Comparison of ENCODE assay signal across 18 mouse cellular contexts in genomic region chr13:54404205-54404604, GRCm38 (mm10). TPM values are rescaled to one million over a fixed set of nuclear protein-coding genes. Genes with fewer than 3 reads are reported as not detected.
A peak's percentile ranks its signal among the peaks of the same experiment; 100 is the strongest.
DNase-seq lines count a peak whose midpoint lies in the region; ATAC-seq and TF ChIP-seq lines count a peak whose summit lies in the region.
"Had no signal": no experiment of that assay in that cellular context is flagged by ENCODE, and none has a peak within 500 bp of the region (broad histone marks: within the 10 kb centered on the region; RNA-seq: fewer than 3 reads in every experiment).

No protein-coding gene starts in this region.

- WGBS in forebrain, embryonic 12.5 days, result 41% methylated on average over 3 of the region's 3 CpGs
- WGBS in forebrain, postnatal 0 days, result 39% methylated on average over 3 of the region's 3 CpGs
- WGBS in limb, embryonic 12.5 days, result 57% methylated on average over 3 of the region's 3 CpGs
- 78% methylated on average over 3 of the region's 3 CpGs for WGBS in limb, embryonic 10.5 days
- 32% methylated on average over 3 of the region's 3 CpGs for WGBS in forebrain, embryonic 14.5 days
- 40% methylated on average over 3 of the region's 3 CpGs for WGBS in limb, embryonic 15.5 days

- DNase-seq in forebrain, postnatal 0 days, result no peak
- DNase-seq in limb, embryonic 10.5 days (ENCODE audit: low spot score), result no peak
- DNase-seq in forebrain, embryonic 14.5 days (ENCODE audit: low spot score), result peak; percentile 53
- DNase-seq in spleen, adult 18-20 months, result no peak
- DNase-seq: adrenal gland, postnatal 14 days; cerebellum, adult 18-20 months; cerebellum, adult 9-11 months; cerebellum, postnatal 36 days; gastrocnemius, postnatal 36 days; heart, postnatal 14 days had no signal

- no peak overlapping the region for H3K4me2 ChIP-seq in forebrain, embryonic 12.5 days
- no peak overlapping the region for H3K4me2 ChIP-seq in forebrain, postnatal 0 days (ENCODE audit: low read depth)
- no peak overlapping the region for H3K4me2 ChIP-seq in limb, embryonic 12.5 days
- no peak overlapping the region for H3K4me2 ChIP-seq in forebrain, embryonic 14.5 days (ENCODE audit: low read length)
- no peak overlapping the region for H3K4me2 ChIP-seq in limb, embryonic 15.5 days
- H3K4me2 ChIP-seq: heart, embryonic 15.5 days; hindbrain, embryonic 13.5 days had no signal

- peaks cover 20% of the 10 kb centered on the region for H3K4me1 ChIP-seq in forebrain, embryonic 12.5 days
- no peaks in the 10 kb centered on the region for H3K4me1 ChIP-seq in forebrain, postnatal 0 days (ENCODE audit: insufficient read depth)
- H3K4me1 ChIP-seq in limb, embryonic 12.5 days (replicated peaks), result peaks cover 12% of the 10 kb centered on the region
- H3K4me1 ChIP-seq in limb, embryonic 10.5 days, result peaks cover 19% of the 10 kb centered on the region
- H3K4me1 ChIP-seq in forebrain, embryonic 14.5 days (ENCODE audit: control insufficient read depth, insufficient read depth, low read length), result peaks cover 13% of the 10 kb centered on the region
- H3K4me1 ChIP-seq in limb, embryonic 15.5 days, result peaks cover 19% of the 10 kb centered on the region

- no peak overlapping the region for H3K9ac ChIP-seq in forebrain, embryonic 12.5 days
- no peak overlapping the region for H3K9ac ChIP-seq in forebrain, postnatal 0 days
- H3K9ac ChIP-seq in limb, embryonic 12.5 days (replicated peaks), result no peak overlapping the region
- H3K9ac ChIP-seq in forebrain, embryonic 14.5 days (ENCODE audit: low read length), result no peak overlapping the region
- no peak overlapping the region for H3K9ac ChIP-seq in limb, embryonic 15.5 days
- H3K9ac ChIP-seq: heart, embryonic 15.5 days; hindbrain, embryonic 13.5 days had no signal

- H3K27ac ChIP-seq in forebrain, embryonic 12.5 days, result peak overlapping the region; percentile 79; the same call in 1 of the 2 replicates
- no peak overlapping the region for H3K27ac ChIP-seq in forebrain, postnatal 0 days (ENCODE audit: low read depth, low read length)
- H3K27ac ChIP-seq in limb, embryonic 12.5 days, result peak overlapping the region; percentile 75
- no peak overlapping the region for H3K27ac ChIP-seq in limb, embryonic 10.5 days
- H3K27ac ChIP-seq in forebrain, embryonic 14.5 days (ENCODE audit: low read depth, low read length), result 0 out of 2 replicates have a peak overlapping the region, but pooled peaks have one; percentile 58
- peak overlapping the region; percentile 77; the same call in 1 of the 2 replicates for H3K27ac ChIP-seq in limb, embryonic 15.5 days
- H3K27ac ChIP-seq: heart, embryonic 15.5 days had no signal

- TF ChIP-seq CTCF in forebrain, postnatal 0 days (IDR thresholded peaks at IDR 0.05; ENCODE audit: low read depth), result no peak

- H3K9me3 ChIP-seq in forebrain, embryonic 12.5 days, result no peaks in the 10 kb centered on the region
- no peaks in the 10 kb centered on the region for H3K9me3 ChIP-seq in forebrain, postnatal 0 days (ENCODE audit: low read length)
- H3K9me3 ChIP-seq in limb, embryonic 12.5 days, result no peaks in the 10 kb centered on the region
- no peaks in the 10 kb centered on the region for H3K9me3 ChIP-seq in limb, embryonic 10.5 days (replicated peaks)
- H3K9me3 ChIP-seq in forebrain, embryonic 14.5 days (replicated peaks; ENCODE audit: control insufficient read depth, low read length), result 0 out of 2 replicates have a peak, but pooled peaks cover 3% of the 10 kb centered on the region
- H3K9me3 ChIP-seq in limb, embryonic 15.5 days, result no peaks in the 10 kb centered on the region
- H3K9me3 ChIP-seq: heart, embryonic 15.5 days; hindbrain, embryonic 13.5 days had no signal

- no peak for ATAC-seq in forebrain, embryonic 12.5 days (ENCODE audit: low FRiP score)
- no peak for ATAC-seq in forebrain, postnatal 0 days
- no peak for ATAC-seq in limb, embryonic 12.5 days (ENCODE audit: insufficient number of reproducible peaks, insufficient read depth, low FRiP score, low TSS enrichment, low read depth)
- 0 out of 2 replicates have a peak, but pooled peaks have one; percentile 34 for ATAC-seq in forebrain, embryonic 14.5 days
- ATAC-seq in limb, embryonic 15.5 days (ENCODE audit: insufficient number of reproducible peaks, low FRiP score, low TSS enrichment, low read depth), result no peak
- ATAC-seq: activated CD4-positive, CD25-positive, alpha-beta regulatory T cell, adult 4 months; intestine, embryonic 16.5 days; Patski had no signal

- H3K4me3 ChIP-seq in forebrain, embryonic 12.5 days (replicated peaks), result no peak overlapping the region
- H3K4me3 ChIP-seq in forebrain, postnatal 0 days (ENCODE audit: low read depth, low read length), result no peak overlapping the region
- no peak overlapping the region for H3K4me3 ChIP-seq in limb, embryonic 12.5 days (replicated peaks)
- H3K4me3 ChIP-seq in limb, embryonic 10.5 days, result no peak overlapping the region
- no peak overlapping the region for H3K4me3 ChIP-seq in forebrain, embryonic 14.5 days (ENCODE audit: low read depth, low read length)
- H3K4me3 ChIP-seq in limb, embryonic 15.5 days, result no peak overlapping the region
- H3K4me3 ChIP-seq: heart, embryonic 15.5 days; hindbrain, embryonic 13.5 days had no signal

- no peaks in the 10 kb centered on the region for H3K36me3 ChIP-seq in forebrain, embryonic 12.5 days (replicated peaks)
- H3K36me3 ChIP-seq in forebrain, postnatal 0 days (ENCODE audit: insufficient read depth), result no peaks in the 10 kb centered on the region
- no peaks in the 10 kb centered on the region for H3K36me3 ChIP-seq in limb, embryonic 12.5 days
- no peaks in the 10 kb centered on the region for H3K36me3 ChIP-seq in limb, embryonic 10.5 days
- no peaks in the 10 kb centered on the region for H3K36me3 ChIP-seq in forebrain, embryonic 14.5 days (ENCODE audit: control insufficient read depth, insufficient read depth, low read length)
- no peaks in the 10 kb centered on the region for H3K36me3 ChIP-seq in limb, embryonic 15.5 days
- H3K36me3 ChIP-seq: heart, embryonic 15.5 days; hindbrain, embryonic 13.5 days had no signal

- no peaks in the 10 kb centered on the region for H3K27me3 ChIP-seq in forebrain, embryonic 12.5 days
- H3K27me3 ChIP-seq in forebrain, postnatal 0 days (ENCODE audit: insufficient read depth, low read length), result no peaks in the 10 kb centered on the region
- H3K27me3 ChIP-seq in limb, embryonic 12.5 days, result no peaks in the 10 kb centered on the region
- no peaks in the 10 kb centered on the region for H3K27me3 ChIP-seq in limb, embryonic 10.5 days (ENCODE audit: low read depth, poor library complexity, severe bottlenecking)
- no peaks in the 10 kb centered on the region for H3K27me3 ChIP-seq in forebrain, embryonic 14.5 days (replicated peaks; ENCODE audit: control insufficient read depth, insufficient read depth, low read length)
- H3K27me3 ChIP-seq in limb, embryonic 15.5 days, result no peaks in the 10 kb centered on the region
- H3K27me3 ChIP-seq: heart, embryonic 15.5 days; hindbrain, embryonic 13.5 days had no signal

RNA-seq across cellular contexts. Expression of gene Cplx2, which starts 33.1 kb away (rescaled TPM):
- polyA plus RNA-seq in forebrain, embryonic 12.5 days (2016; fragmentation: Nextera tagmentation; extraction: Ambion mirVana), result 14.9 and 15.5 TPM in 2 replicates
- total RNA-seq in forebrain, postnatal 0 days (2014; rRNA removed), result 98.4 and 102 TPM in 2 replicates
- 40.0 and 49.8 TPM in 2 replicates for polyA plus RNA-seq in forebrain, postnatal 0 days (2015; fragmentation: Nextera tagmentation; extraction: Ambion mirVana)
- polyA plus RNA-seq in limb, embryonic 12.5 days (2016; fragmentation: Nextera tagmentation; extraction: Ambion mirVana), result 3.0 and 3.1 TPM in 2 replicates
- 2.5 and 3.5 TPM in 2 replicates for polyA plus RNA-seq in limb, embryonic 10.5 days (2016; fragmentation: Nextera tagmentation; extraction: Ambion mirVana)
- 23.4 and 25.7 TPM in 2 replicates for polyA plus RNA-seq in forebrain, embryonic 14.5 days (2014; fragmentation: Nextera tagmentation; extraction: Ambion mirVana)
- polyA plus RNA-seq in limb, embryonic 15.5 days (2015; fragmentation: Nextera tagmentation; extraction: Ambion mirVana), result 3.9 and 4.1 TPM in 2 replicates
- polyA plus RNA-seq: activated CD4-positive, CD25-positive, alpha-beta regulatory T cell, adult 4 months had no signal

Comparison
In these comparisons a context has a peak if more than half of its experiments do, and no peak if none do; other contexts are left out.
1. H3K27ac ChIP-seq: peak in forebrain, embryonic 12.5 days (single experiment), limb, embryonic 12.5 days (single experiment), forebrain, embryonic 14.5 days (single experiment) and limb, embryonic 15.5 days (single experiment); none in forebrain, postnatal 0 days (single experiment) and limb, embryonic 10.5 days (single experiment).